ENCODE assay signal across 10 mouse cellular contexts in genomic region chr13:57907428-57908265, GRCm38 (mm10). TPM values are rescaled to one million over a fixed set of nuclear protein-coding genes. Genes with fewer than 3 reads are reported as not detected.
A peak's percentile ranks its signal among the peaks of the same experiment; 100 is the strongest.
DNase-seq lines count a peak whose midpoint lies in the region; ATAC-seq lines count a peak whose summit lies in the region.
"Had no signal": no experiment of that assay in that cellular context is flagged by ENCODE, and none has a peak within 500 bp of the region (broad histone marks: within the 10 kb centered on the region; RNA-seq: fewer than 3 reads in every experiment).

No protein-coding gene starts in this region.

- 4% methylated on average over 60 of the region's 60 CpGs for WGBS in heart, embryonic 14.5 days
- WGBS in forebrain, embryonic 13.5 days, result under 1% methylated on average over 60 of the region's 60 CpGs
- WGBS in liver, embryonic 16.5 days (ENCODE audit: insufficient replicate concordance), result 3% methylated on average over 60 of the region's 60 CpGs

- H3K36me3 ChIP-seq in heart, embryonic 14.5 days (ENCODE audit: control insufficient read depth, insufficient read depth, low read length), result no peaks in the 10 kb centered on the region
- H3K36me3 ChIP-seq in forebrain, embryonic 13.5 days (ENCODE audit: poor library complexity, severe bottlenecking), result no peaks in the 10 kb centered on the region
- no peaks in the 10 kb centered on the region for H3K36me3 ChIP-seq in liver, embryonic 16.5 days (ENCODE audit: control insufficient read depth, insufficient read depth)

- H3K27me3 ChIP-seq in heart, embryonic 14.5 days (ENCODE audit: control insufficient read depth, insufficient read depth, low read length), result peaks cover 44% of the 10 kb centered on the region
- H3K27me3 ChIP-seq in forebrain, embryonic 13.5 days, result peaks cover 22% of the 10 kb centered on the region
- peaks cover 15% of the 10 kb centered on the region for H3K27me3 ChIP-seq in liver, embryonic 16.5 days (ENCODE audit: control insufficient read depth, insufficient read depth, low read depth, low read length)
- H3K27me3 ChIP-seq: CH12.LX had no signal

- H3K9ac ChIP-seq in heart, embryonic 14.5 days (ENCODE audit: low read length), result peak overlapping the region; percentile 38; the same call in 1 of the 2 replicates
- H3K9ac ChIP-seq in forebrain, embryonic 13.5 days, result peak overlapping the region; percentile 73
- H3K9ac ChIP-seq in liver, embryonic 16.5 days (ENCODE audit: low read depth, low read length), result no peak overlapping the region

- peak; percentile 22; the same call in 1 of the 2 replicates for ATAC-seq in heart, embryonic 14.5 days (ENCODE audit: insufficient number of reproducible peaks, insufficient read depth, low FRiP score, low read depth)
- ATAC-seq in forebrain, embryonic 13.5 days, result peak; percentile 87
- ATAC-seq in liver, embryonic 16.5 days (ENCODE audit: low read depth), result no peak
- ATAC-seq in megakaryocyte-erythroid progenitor cell, adult 5-6 weeks (replicated peaks; ENCODE audit: low FRiP score, low TSS enrichment, poor library complexity, severe bottlenecking), result no peak

- H3K4me2 ChIP-seq in heart, embryonic 14.5 days (ENCODE audit: low read length), result peak overlapping the region; percentile 69
- H3K4me2 ChIP-seq in forebrain, embryonic 13.5 days, result peak overlapping the region; percentile 96
- H3K4me2 ChIP-seq in liver, embryonic 16.5 days (ENCODE audit: low read depth, low read length), result no peak overlapping the region

- no peak for DNase-seq in heart, adult 11 months
- peak; percentile 56 for DNase-seq in brain, adult 2 months (ENCODE audit: low read depth, low spot score)
- no peak for DNase-seq in gastrocnemius, postnatal 10 days
- DNase-seq in layer of hippocampus, adult 9-11 months, result no peak

- no peak overlapping the region for H3K27ac ChIP-seq in heart, embryonic 14.5 days (replicated peaks in 1 of 2; ENCODE audit: control insufficient read depth in 1 of 2, insufficient read depth in 1 of 2, low read depth in 2 of 2, low read length in 2 of 2)
- H3K27ac ChIP-seq in forebrain, embryonic 13.5 days, result no peak overlapping the region
- H3K27ac ChIP-seq in liver, embryonic 16.5 days (ENCODE audit: low read length), result no peak overlapping the region

- peaks cover 6 to 9% of the 10 kb centered on the region in 2 experiments; a peak in 2 of 4 replicates for H3K4me1 ChIP-seq in heart, embryonic 14.5 days (ENCODE audit: control insufficient read depth in 2 of 2, insufficient read depth in 2 of 2, low read length in 2 of 2)
- H3K4me1 ChIP-seq in forebrain, embryonic 13.5 days, result peaks cover 5% of the 10 kb centered on the region
- H3K4me1 ChIP-seq in liver, embryonic 16.5 days (ENCODE audit: control insufficient read depth, low read depth, low read length), result no peaks in the 10 kb centered on the region

- H3K9me3 ChIP-seq in heart, embryonic 14.5 days (ENCODE audit: control insufficient read depth, low read length), result no peaks in the 10 kb centered on the region
- H3K9me3 ChIP-seq in forebrain, embryonic 13.5 days (replicated peaks), result no peaks in the 10 kb centered on the region
- no peaks in the 10 kb centered on the region for H3K9me3 ChIP-seq in liver, embryonic 16.5 days (replicated peaks; ENCODE audit: control insufficient read depth, low read length)

- peak overlapping the region; percentile 28 to 41 for H3K4me3 ChIP-seq in heart, embryonic 14.5 days (ENCODE audit: control insufficient read depth in 1 of 2, insufficient read depth in 1 of 2, low read depth in 1 of 2, low read length in 2 of 2)
- peak overlapping the region; percentile 58 for H3K4me3 ChIP-seq in forebrain, embryonic 13.5 days
- 0 out of 2 replicates have a peak overlapping the region, but pooled peaks have one; percentile 7 for H3K4me3 ChIP-seq in liver, embryonic 16.5 days (ENCODE audit: low read depth, low read length)
- H3K4me3 ChIP-seq: erythroblast, embryonic 14.5 days had no signal

RNA-seq across cellular contexts. Expression of gene Spock1, which starts 0.5 kb away (rescaled TPM):
- 0.59 and 0.70 TPM in 2 replicates for polyA plus RNA-seq in heart, embryonic 14.5 days (2014; fragmentation: Nextera tagmentation; extraction: Ambion mirVana)
- polyA plus RNA-seq in forebrain, embryonic 13.5 days (2015; fragmentation: Nextera tagmentation; extraction: Ambion mirVana), result 13.1 and 13.2 TPM in 2 replicates
- polyA plus RNA-seq in liver, embryonic 16.5 days (2015; fragmentation: Nextera tagmentation; extraction: Ambion mirVana), result 0.08 and 0.12 TPM in 2 replicates
- under 1 TPM; 0.84 to 0.85 TPM for total RNA-seq in gastrocnemius, postnatal 10 days (2021)
- total RNA-seq in megakaryocyte-erythroid progenitor cell, adult 5-6 weeks (2014; fragmentation: Nextera tagmentation), result not detected in 2 replicates
- not detected in 2 replicates for total RNA-seq in megakaryocyte-erythroid progenitor cell, adult 5-6 weeks (2017)
- total RNA-seq: CH12.LX had no signal

Comparison
In these comparisons a context has a peak if more than half of its experiments do, and no peak if none do; other contexts are left out.
1. ATAC-seq: peak in heart, embryonic 14.5 days (single experiment) and forebrain, embryonic 13.5 days (single experiment); none in liver, embryonic 16.5 days (single experiment) and megakaryocyte-erythroid progenitor cell, adult 5-6 weeks (single experiment).
2. H3K4me3 ChIP-seq: peak in every context shown above with its lines; median percentile 58 in forebrain, embryonic 13.5 days; 34 in heart, embryonic 14.5 days; 7 in liver, embryonic 16.5 days.